Mouse (Mus musculus): ENCODE data around the gene Nt5c2.

Nt5c2 gene

GRCm38 (mm10) chr19:46962841-46963240 lies 52.1 kb downstream of the Nt5c2 start:
- DNase-seq: no peak

DNA sequence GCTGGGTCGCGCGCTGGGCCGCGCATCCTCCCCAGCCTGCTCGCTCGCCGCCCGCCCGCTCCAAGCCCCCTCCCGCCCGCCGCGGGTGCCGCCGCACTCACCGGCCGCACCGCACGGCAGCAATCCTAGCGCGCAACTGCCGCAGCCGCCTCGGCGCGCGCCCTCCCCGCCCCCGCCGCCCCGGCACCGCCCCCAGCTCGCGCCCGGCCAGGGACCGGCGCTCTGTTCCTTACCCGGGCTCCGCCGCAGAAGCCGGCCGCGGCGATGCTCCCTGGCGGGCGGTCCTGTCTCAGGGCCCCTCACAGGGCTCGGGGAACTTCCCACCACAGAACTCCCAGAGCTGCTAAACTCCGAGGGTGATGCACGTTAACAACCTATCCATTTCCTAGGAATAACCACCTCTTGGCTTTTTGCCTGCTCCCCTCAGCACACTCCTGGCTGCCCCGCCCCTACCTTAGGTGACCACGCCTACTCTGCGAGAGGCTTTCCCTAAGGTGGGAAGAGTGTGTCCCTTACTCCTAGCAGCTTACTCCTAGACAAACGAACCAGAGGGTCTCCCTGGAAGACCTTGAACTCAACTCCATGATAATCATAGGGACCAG lies 52.7 kb downstream of the Nt5c2 start:
- DNase-seq: peak; percentile 89

GRCm38 (mm10) chr19:46961652-46962051 lies 53.3 kb downstream of the Nt5c2 start:
- DNase-seq: peak; percentile 79

GRCm38 (mm10) chr19:46961047-46961651 lies 53.8 kb downstream of the Nt5c2 start:
- DNase-seq: no peak

GRCm38 (mm10) chr19:46960101-46961046 lies 54.6 kb downstream of the Nt5c2 start:
- DNase-seq: no peak

- DNase-seq: no peak
Observed at GRCm38 (mm10) chr19:46959536-46959935, 55.4 kb downstream of the Nt5c2 start.

DNA sequence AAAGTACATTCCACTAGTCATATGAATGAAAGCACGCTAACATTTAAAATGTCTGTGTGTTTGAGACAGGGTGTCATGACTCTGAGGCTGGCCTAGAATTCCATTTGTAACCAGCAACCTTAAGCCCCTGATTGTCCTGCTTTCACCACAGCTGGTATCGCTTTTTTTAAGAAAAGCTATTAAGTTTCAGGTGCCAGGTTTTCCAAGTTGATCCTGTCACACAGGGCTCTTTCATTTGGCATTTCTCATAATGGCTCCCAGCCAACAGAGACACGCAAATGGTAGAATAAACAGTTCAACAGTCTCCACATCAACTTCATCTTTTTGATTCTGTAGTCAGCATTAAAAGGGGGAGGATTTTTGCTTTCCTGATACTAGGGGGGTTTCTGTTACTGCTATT lies 56.4 kb downstream of the Nt5c2 start:
- DNase-seq: no peak

- DNase-seq: no peak
Observed at GRCm38 (mm10) chr19:46957971-46958370, 57.0 kb downstream of the Nt5c2 start.

GRCm38 (mm10) chr19:46957001-46957400 lies 58.0 kb downstream of the Nt5c2 start:
- DNase-seq: no peak

DNA sequence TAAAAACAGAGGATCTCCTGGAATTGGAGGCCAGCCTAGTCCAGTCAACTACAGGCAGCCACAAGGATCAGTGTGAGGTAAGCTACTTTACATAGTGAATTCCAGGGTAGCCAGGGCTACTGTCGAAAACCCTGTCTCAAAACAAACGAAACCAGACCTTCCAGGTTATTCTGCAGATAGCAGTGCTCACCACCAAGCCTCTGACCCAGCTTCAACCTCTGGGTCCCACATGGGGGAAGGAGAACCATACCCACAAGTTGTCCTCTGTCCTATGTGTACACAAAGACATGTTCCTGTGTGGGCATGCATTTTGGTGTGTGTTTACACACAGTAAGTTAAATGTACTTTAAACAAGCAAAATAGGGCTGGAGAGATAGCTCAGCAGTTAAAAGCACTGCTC lies 58.5 kb downstream of the Nt5c2 start:
- no peak for DNase-seq

DNA sequence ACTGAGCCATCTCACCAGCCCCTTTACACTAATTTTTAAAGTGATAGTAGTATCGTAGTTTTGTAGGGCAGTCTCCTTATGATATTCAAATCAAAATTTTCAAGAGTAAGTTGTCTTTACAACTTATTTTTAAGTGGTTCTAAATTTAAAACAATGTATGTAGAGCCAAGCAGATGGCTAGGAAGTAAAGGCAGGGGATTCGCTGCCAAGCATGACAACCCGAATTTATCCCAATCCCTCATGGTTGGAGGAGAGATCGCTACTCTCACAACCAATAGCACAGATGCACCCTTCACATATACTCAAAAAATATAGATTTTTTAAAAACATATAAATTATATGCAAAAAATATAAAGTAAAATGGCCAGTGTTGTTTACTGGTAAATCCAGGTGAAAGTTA lies 59.3 kb downstream of the Nt5c2 start:
- DNase-seq: no peak

DNA sequence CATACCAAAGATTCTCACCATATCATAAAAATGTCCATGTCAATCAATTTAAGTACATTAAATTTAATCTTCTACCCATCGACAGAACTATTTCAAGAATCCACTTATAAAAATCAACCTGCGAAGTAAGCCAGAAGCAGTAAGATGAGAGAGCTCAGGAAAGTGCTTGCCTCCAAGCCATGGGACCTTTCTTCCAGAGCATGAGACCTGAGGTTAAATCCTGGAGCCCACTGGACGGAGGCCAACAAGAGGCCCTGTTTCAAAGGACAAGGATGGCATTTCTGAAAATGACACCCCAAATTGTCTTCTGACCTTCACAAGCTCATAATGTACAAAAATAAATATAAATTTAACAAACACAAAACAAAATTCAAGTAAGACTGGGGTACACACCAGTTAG lies 61.4 kb downstream of the Nt5c2 start:
- no peak for DNase-seq

DNA sequence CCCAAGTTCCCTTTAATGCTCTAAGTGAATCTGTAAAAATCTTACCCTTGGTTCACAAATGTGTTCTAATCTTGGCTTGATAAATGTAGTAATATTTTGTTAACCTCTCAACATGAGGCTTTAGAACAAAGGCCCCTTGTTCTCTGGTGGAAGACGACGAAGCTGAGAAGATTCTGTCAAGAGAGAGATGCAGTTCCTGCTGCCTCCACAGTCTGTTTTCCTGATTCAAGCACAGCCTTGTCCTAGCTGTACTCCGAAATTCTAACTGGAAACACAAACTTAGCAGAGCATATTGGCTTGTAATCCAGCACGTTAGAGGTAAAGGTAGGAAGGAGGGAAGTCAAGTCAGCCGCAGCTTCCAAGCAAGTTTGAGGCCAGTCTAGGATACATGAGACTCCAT lies 62.0 kb downstream of the Nt5c2 start:
- DNase-seq: no peak

DNA sequence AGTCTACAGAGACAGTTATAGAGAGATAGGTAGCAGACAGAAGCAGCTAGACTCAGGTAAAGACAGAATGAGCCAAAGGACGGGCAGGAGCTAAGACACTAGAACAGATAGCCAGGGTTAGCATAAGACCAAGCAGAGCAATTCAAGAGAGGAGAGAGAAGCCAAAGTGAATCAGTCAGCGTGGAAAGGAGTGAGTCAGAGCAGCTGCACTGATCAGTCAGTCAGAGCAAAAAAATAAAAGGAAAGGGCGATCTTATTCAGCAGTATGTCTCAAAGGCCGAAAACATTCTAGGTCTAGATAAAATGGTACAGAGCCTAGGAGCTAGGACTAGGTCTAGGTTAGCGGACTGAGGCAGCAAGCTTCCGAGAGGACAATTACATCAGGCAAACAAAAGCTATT lies 70.6 kb downstream of the Nt5c2 start:
- no peak for DNase-seq

- DNase-seq: no peak
Observed at GRCm38 (mm10) chr19:46937173-46937572, 77.8 kb downstream of the Nt5c2 start.

- no peak for DNase-seq
Observed at GRCm38 (mm10) chr19:46934025-46934424, 80.9 kb downstream of the Nt5c2 start.

GRCm38 (mm10) chr19:46932608-46933007 lies 82.3 kb downstream of the Nt5c2 start:
- no peak for DNase-seq

GRCm38 (mm10) chr19:46930026-46930425 lies 84.9 kb downstream of the Nt5c2 start:
- no peak for DNase-seq

GRCm38 (mm10) chr19:46929044-46929587 lies 85.8 kb downstream of the Nt5c2 start:
- DNase-seq: peak; percentile 76

GRCm38 (mm10) chr19:46928136-46928535 lies 86.8 kb downstream of the Nt5c2 start:
- DNase-seq: no peak

DNA sequence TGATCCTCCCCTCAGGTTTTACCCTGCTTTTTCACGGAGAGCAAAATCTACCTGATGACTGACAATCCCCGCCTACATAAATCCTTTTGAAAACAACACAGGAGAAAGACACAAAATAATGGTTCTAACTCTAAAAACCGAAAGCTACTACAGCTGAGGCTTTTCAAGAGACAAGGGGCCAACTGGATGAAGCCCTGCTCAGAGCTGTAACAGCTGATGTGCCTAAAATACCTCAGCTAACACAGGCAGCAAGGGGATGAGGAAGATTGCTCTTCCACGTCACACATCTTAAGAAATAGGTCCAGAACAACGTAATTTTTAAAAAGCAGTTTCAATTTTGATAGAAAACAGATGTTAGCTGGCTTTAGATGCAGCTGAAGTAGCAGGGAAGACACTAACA lies 88.0 kb downstream of the Nt5c2 start:
- DNase-seq: no peak

GRCm38 (mm10) chr19:46926357-46926756 lies 88.6 kb downstream of the Nt5c2 start:
- no peak for DNase-seq

GRCm38 (mm10) chr19:46920571-46920970 lies 94.4 kb downstream of the Nt5c2 start:
- no peak for DNase-seq

Data from kidney, adult 18-20 months (tissue).